Mouse (Mus musculus): ENCODE measurements around the gene Rgs3. TPM values are rescaled to one million over a fixed set of nuclear protein-coding genes. Genes with fewer than 3 reads are reported as not detected.

Rgs3 gene
- polyA plus RNA-seq, 1 experiment: 44.0 TPM

DNA sequence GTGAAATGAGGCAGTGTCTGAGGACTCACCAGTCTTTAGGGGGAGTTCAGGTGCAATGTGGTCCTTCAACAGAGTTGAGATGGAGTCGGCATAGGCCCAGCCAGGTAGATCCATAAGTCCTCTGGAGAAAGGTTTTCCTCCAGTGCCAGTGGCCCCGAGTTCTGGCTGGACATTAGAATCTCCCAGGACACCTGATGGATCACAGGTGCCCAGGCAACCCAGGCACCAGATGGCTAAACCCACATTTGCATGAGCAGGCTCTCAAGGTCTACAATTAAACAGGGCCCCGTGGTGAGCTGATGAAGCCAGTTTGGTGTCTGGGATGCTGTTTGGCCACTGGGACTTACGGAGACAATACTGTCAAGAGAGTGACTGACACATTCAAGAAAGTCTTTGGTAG is 49.7 kb downstream of the Rgs3 start:
- TF ChIP-seq CTCF (IDR thresholded peaks at IDR 0.05; ENCODE audit: borderline replicate concordance, insufficient read depth, low read length): no peak
- no peak for TF ChIP-seq POLR2A (IDR thresholded peaks at IDR 0.05; ENCODE audit: low read depth, low read length)
- Histone ChIP-seq H3K4me1 (ENCODE audit: control insufficient read depth, insufficient read depth, low read length) (no peaks in the 10 kb centered on the region), H3K27ac (ENCODE audit: insufficient read depth, low read length) (no peak overlapping the region), H3K4me3 (ENCODE audit: insufficient read depth, low read length) (no peak overlapping the region)

DNA sequence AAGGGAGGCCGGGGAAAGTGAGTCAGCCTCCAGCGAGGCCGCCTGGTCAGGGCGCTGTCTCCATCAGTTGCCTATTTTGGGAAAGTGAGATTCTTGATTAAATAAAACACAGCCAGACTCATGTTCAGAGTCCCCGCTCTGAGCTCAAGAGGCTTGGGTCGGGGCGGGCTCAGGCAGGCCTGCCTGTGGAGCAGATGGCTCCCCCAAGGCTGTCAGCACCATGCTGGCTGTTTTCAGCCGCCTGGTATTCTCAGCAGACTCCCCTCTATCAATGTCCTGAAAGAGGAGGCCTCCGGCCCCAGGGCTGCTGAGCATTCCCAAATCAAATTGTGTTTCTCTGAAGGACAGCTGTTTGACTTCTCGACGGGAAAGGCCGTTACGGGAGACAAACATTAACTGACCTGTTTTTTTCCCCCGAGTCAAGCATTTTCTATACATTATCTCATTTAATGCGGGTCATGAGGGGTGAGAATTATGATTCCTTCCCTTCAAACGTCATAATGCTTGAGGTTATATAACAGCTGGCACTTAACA is 50.6 kb downstream of the Rgs3 start:
- H3K4me3 ChIP-seq (ENCODE audit: insufficient read depth, low read length): no peak overlapping the region
- H3K27ac ChIP-seq (ENCODE audit: insufficient read depth, low read length): no peak overlapping the region
- TF ChIP-seq POLR2A (IDR thresholded peaks at IDR 0.05; ENCODE audit: low read depth, low read length) (no peak), CTCF (IDR thresholded peaks at IDR 0.05; ENCODE audit: borderline replicate concordance, insufficient read depth, low read length) (no peak)
- H3K4me1 ChIP-seq (ENCODE audit: control insufficient read depth, insufficient read depth, low read length): no peaks in the 10 kb centered on the region

DNA sequence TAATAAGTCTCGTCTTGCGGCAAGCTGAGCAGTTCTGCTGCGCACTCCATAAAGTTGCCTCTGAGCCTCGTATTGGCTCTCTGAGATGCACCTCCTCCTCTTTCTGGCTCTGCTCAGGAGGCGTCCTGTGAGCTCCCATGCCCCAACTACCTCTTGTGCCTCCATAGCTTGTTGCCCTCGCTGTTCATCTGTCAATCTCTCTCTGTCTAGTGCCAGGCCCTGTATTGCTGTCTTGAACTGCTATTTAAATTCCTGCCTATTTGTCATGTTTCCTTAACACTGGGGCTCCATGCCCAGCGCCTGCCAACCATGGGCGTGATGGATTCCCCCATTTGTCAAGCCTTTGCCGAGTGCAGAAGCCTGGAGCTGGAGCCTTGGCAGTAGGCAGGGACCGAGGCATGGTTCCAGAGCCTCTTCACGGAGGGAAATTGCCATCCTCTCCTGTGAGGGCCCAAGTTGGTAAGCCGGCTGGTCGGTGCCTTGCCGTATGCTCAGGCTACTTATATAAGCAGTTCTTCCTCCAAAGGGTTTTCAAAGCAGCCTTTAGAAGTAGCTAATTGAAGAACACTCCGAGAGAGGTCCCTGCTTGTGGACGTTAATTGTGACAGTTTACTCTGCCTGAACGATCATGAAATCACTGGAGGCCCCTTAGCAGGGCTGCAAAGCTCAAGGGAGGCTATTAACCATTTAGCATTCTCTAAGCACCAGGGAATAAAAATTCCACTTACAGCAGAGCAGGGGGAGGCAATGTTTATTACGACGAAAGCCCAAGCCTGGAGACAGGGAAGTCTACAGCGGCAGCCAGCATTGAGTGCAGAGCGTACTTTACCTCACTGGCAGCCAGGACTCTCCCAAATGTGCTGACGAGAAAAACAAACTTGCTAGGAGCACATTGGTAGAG is 53.2 kb downstream of the Rgs3 start:
- H3K4me1 ChIP-seq (ENCODE audit: control insufficient read depth, insufficient read depth, low read length): no peaks in the 10 kb centered on the region
- no peak overlapping the region for H3K27ac ChIP-seq (ENCODE audit: insufficient read depth, low read length)
- TF ChIP-seq CTCF (IDR thresholded peaks at IDR 0.05; ENCODE audit: borderline replicate concordance, insufficient read depth, low read length) (no peak), POLR2A (IDR thresholded peaks at IDR 0.05; ENCODE audit: low read depth, low read length) (no peak)
- H3K4me3 ChIP-seq (ENCODE audit: insufficient read depth, low read length): no peak overlapping the region

DNA sequence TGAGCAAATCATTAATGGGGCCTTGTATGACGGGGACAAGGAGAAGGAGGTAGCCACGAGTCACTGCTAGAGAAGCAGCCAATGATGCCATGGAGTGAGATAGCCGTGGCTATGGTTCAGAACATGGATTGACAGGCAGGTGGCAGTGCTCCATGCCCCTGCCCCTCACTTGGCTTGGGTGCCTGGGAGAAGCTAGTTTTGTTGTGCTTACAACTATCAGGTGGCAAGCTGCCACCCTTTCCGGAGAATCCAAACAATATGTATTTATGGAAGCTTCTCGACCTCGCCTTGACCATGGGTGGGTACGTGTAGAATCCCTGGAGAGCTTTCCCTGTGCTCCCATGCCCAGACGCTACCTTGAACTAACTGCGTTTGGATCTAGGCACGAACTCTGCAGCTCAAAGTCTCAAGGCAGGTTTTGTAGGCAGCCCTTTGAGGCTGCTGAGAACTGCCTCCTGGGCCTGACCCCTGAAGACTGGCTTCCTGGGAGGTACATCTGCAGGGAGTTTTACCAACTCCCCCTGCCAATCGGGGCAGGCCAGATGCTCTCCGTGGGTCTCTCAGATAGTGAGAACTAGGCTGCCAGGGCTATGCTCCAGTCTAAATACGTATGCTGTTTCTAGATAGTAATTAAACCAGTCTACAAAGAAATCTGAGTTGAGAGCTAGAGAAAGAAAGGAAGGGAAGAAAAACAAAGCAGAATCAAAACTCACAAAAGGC is 54.2 kb downstream of the Rgs3 start:
- H3K4me3 ChIP-seq (ENCODE audit: insufficient read depth, low read length): no peak overlapping the region
- no peaks in the 10 kb centered on the region for H3K4me1 ChIP-seq (ENCODE audit: control insufficient read depth, insufficient read depth, low read length)
- no peak overlapping the region for H3K27ac ChIP-seq (ENCODE audit: insufficient read depth, low read length)
- TF ChIP-seq CTCF (IDR thresholded peaks at IDR 0.05; ENCODE audit: borderline replicate concordance, insufficient read depth, low read length) (no peak), POLR2A (IDR thresholded peaks at IDR 0.05; ENCODE audit: low read depth, low read length) (no peak)

DNA sequence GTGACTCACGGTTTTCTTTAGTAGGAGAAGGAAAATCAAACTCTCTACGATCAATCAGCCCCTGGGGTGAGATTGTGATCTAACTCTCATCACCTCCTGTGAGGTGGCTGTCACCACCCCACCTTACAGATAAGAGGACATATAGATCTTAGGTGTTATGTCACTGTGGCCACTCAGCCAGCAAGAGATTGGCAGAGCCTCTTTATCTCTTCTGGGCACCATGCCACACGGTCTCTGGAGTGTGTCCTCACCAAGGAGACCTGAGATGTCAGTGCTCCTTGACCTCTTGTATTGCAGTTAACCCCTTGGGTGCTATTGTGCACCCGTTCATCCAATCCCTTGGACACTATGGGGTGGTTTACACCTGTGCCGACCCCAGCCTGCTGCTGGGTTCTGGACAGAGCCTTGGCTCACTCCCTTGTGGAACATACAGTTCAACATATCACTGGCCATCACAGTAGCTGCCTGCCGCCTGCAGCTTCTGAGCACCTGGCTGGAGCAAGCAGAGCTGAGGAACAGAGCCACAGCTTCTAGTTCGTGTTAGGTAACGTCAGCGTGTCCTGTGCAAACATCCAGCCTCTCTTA is 58.3 kb downstream of the Rgs3 start:
- no peak for TF ChIP-seq CTCF (IDR thresholded peaks at IDR 0.05; ENCODE audit: borderline replicate concordance, insufficient read depth, low read length)
- TF ChIP-seq POLR2A (IDR thresholded peaks at IDR 0.05; ENCODE audit: low read depth, low read length): no peak
- no peak overlapping the region for H3K27ac ChIP-seq (ENCODE audit: insufficient read depth, low read length)
- H3K4me3 ChIP-seq (ENCODE audit: insufficient read depth, low read length): no peak overlapping the region
- H3K4me1 ChIP-seq (ENCODE audit: control insufficient read depth, insufficient read depth, low read length): peaks cover 3% of the 10 kb centered on the region

DNA sequence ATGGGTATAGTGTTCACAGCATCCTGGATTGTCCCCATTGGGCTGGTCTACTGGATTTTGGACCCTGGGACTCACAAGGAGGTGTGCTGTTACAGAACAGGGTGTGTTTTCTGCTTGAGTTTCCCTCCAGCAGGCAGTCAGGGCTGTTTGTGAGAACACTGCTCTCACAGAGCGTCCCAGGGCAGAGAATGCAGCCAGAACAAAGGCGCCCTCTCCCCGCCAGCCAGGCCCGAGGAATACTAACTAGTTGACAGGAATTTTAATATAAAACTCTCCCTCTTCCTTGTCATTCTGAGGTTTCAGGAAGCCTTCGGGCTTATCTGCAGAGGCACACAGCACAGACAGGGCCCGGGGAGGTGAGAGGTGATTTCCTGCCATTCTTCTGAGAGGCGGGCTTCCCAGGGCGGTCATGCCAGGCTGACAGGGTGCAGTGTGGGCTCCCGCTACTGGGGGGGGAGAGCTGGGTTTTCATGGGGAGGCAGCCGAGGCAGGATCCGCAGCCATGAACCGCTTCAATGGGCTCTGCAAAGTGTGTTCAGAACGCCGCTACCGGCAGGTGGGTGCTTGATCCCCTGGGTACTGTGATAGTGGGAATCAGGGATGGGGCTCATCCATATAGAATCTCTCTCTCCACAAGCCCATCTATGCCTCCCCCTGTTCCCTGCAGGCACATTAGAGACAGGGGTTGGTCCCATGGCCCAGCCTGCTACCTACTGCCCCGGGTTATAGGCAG is 59.8 kb downstream of the Rgs3 start:
- Histone ChIP-seq H3K27ac (ENCODE audit: insufficient read depth, low read length) (no peak overlapping the region), H3K4me3 (ENCODE audit: insufficient read depth, low read length) (no peak overlapping the region), H3K4me1 (ENCODE audit: control insufficient read depth, insufficient read depth, low read length) (peaks cover 3% of the 10 kb centered on the region)
- TF ChIP-seq CTCF (IDR thresholded peaks at IDR 0.05; ENCODE audit: borderline replicate concordance, insufficient read depth, low read length) (no peak), POLR2A (IDR thresholded peaks at IDR 0.05; ENCODE audit: low read depth, low read length) (no peak)

DNA sequence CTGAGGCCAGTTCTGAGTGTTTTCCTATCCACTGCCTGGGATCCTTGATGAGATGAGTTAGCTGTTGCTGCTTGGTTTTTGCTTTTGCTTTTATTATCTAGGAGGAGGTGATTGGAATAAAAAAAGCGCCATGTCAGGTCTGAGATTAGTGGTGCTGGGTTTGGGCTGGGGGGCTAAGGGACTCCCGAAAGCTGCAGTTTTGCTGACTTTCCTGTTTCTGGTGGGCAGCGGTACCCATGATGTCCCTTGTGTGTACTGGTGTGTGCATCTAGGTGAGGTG is 60.3 kb downstream of the Rgs3 start:
- TF ChIP-seq CTCF (IDR thresholded peaks at IDR 0.05; ENCODE audit: borderline replicate concordance, insufficient read depth, low read length): no peak
- TF ChIP-seq POLR2A (IDR thresholded peaks at IDR 0.05; ENCODE audit: low read depth, low read length): no peak
- no peak overlapping the region for H3K4me3 ChIP-seq (ENCODE audit: insufficient read depth, low read length)
- no peak overlapping the region for H3K27ac ChIP-seq (ENCODE audit: insufficient read depth, low read length)
- H3K4me1 ChIP-seq (ENCODE audit: control insufficient read depth, insufficient read depth, low read length): peaks cover 3% of the 10 kb centered on the region

DNA sequence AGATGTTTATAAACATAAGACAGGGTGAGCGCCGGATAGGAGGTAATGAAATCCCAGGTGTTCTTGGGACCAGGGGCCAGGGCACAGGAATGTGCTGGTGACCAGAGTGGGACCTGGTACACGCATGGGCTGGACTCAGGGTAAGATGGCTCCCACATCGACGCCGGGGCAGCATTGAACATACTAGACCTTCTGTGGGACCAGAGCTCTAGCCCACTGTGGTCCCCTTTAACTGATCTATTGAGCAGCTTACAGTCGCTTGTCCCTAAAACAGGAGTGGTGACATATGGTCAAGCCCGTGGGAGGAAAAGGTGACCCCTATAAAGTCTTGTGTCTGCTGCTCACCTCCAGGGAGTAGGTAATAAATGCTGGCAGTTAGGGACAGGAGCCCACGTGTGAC is 61.5 kb downstream of the Rgs3 start:
- H3K4me1 ChIP-seq (ENCODE audit: control insufficient read depth, insufficient read depth, low read length): peaks cover 3% of the 10 kb centered on the region
- no peak overlapping the region for H3K4me3 ChIP-seq (ENCODE audit: insufficient read depth, low read length)
- H3K27ac ChIP-seq (ENCODE audit: insufficient read depth, low read length): no peak overlapping the region
- TF ChIP-seq POLR2A (IDR thresholded peaks at IDR 0.05; ENCODE audit: low read depth, low read length) (no peak), CTCF (IDR thresholded peaks at IDR 0.05; ENCODE audit: borderline replicate concordance, insufficient read depth, low read length) (no peak)

DNA sequence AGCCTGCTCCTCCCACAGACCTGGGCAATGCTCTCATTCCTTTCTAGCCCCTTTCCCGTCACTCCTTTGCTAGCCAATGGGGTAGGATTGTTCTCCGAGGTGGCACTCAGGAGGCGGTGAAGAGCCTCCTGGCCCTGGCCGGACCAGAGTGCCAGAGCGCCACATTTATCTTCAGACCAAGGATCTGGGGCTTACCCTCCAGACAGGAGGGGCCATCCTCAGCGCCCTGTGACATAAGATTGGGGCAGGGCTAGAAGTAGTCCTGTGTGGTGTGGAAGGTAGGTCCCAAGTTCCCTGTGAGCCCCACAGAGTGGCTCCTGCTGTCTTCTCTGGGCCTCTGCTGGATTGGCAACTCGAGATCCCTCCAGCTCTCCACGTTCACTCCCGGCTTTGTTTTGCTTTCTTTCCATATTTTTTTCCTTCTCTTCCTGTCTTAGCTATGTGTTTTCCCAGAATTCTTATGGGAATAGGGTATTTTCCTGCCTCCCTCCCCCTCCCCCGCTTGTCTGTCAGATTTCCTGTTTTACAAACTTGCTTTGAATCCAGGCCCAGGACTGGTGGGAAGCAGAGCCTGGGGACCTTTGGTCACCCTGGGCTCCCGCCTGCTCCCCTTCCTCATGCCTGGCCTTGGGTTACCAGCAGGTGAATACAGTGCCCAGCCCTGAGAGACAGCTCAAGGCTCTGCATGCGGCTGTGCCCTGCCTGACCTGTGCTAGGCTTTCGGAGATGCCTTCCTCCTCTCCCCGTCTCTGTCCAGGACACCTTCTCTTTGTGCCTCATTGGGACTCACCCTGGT is 62.4 kb downstream of the Rgs3 start:
- H3K4me1 ChIP-seq (ENCODE audit: control insufficient read depth, insufficient read depth, low read length): peaks cover 3% of the 10 kb centered on the region
- H3K4me3 ChIP-seq (ENCODE audit: insufficient read depth, low read length): no peak overlapping the region
- no peak for TF ChIP-seq CTCF (IDR thresholded peaks at IDR 0.05; ENCODE audit: borderline replicate concordance, insufficient read depth, low read length)
- TF ChIP-seq POLR2A (IDR thresholded peaks at IDR 0.05; ENCODE audit: low read depth, low read length): no peak
- H3K27ac ChIP-seq (ENCODE audit: insufficient read depth, low read length): no peak overlapping the region
